ENCODE assay signal across 8 mouse cellular contexts in the genomic region with DNA sequence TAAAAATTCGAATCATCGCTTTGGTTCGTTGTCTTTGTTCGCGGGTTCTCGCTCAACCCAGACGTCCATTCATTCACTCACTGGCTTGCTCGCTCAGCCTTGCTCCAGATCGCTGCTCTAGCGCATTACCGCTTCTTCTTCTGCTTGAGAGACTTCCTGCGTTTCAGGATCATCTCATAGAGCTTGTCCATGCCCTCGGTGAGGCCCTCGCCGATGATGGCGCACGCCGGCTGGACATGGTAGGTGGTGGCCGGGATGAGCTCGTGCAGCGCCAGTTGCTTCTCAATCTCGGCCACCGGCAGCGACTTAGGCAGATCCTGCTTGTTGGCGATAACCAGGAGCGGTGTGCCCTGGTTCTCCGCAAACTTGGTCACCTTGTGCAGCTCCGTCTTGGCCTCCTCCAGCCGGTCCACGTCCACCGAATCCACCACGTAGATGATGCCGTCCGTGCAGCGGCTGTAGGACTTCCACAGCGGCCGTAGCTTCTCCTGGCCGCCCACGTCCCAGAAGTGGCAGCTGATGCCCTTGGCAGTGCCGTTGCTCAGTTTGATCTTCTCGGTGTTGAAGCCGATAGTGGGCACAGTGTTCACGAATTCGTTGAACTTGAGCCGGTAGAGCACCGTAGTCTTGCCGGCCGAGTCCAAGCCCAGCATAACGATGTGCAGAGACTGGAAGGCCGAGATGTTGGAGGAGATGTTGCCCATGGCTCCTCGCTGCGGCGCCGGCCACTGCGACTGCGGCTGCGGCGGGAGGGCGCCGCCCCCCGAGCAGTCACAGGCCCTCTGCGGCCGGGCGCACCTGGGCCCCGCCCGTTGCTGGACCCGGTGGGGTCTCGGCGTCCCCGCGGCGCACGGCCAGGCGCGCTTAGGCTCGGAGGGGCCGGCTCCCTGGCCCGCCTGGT. TPM values are rescaled to one million over a fixed set of nuclear protein-coding genes. Genes with fewer than 3 reads are reported as not detected.
A peak's percentile ranks its signal among the peaks of the same experiment; 100 is the strongest.
DNase-seq lines count a peak whose midpoint lies in the region; ATAC-seq lines count a peak whose summit lies in the region.

No protein-coding gene starts in this region.

- peak overlapping the region; percentile 78 for H3K4me2 ChIP-seq in liver, embryonic 15.5 days

- H3K27ac ChIP-seq in liver, embryonic 15.5 days (replicated peaks), result no peak overlapping the region

- peak; percentile 36 for DNase-seq in layer of hippocampus, adult 11-12 months (ENCODE audit: low spot score)
- DNase-seq in layer of hippocampus, adult 8-10 months (ENCODE audit: low spot score in 2 of 2), result no peak
- peak; percentile 48 to 55 for DNase-seq in cerebellum, postnatal 10 days
- DNase-seq in heart, adult 18-20 months, result peak; percentile 34 to 63
- DNase-seq in kidney, adult 18-20 months, result peak; percentile 54
- DNase-seq in neural tube, embryonic 10.5 days (ENCODE audit: extremely low spot score, low spot score), result peak; percentile 78
- DNase-seq in thymus, postnatal 0 days (ENCODE audit: low spot score), result peak; percentile 58

- 1% methylated on average over 78 of the region's 78 CpGs for WGBS in liver, embryonic 15.5 days (ENCODE audit: insufficient replicate concordance)

- no peaks in the 10 kb centered on the region for H3K36me3 ChIP-seq in liver, embryonic 15.5 days (replicated peaks)

- peaks cover 66% of the 10 kb centered on the region for H3K27me3 ChIP-seq in liver, embryonic 15.5 days

- H3K9me3 ChIP-seq in liver, embryonic 15.5 days (replicated peaks), result no peaks in the 10 kb centered on the region

- H3K4me3 ChIP-seq in liver, embryonic 15.5 days (replicated peaks), result peak overlapping the region; percentile 61

- ATAC-seq in liver, embryonic 15.5 days (ENCODE audit: insufficient read depth), result no peak; the same call in 1 of the 2 replicates

- 0 out of 2 replicates have a peak overlapping the region, but pooled peaks have one; percentile 40 for H3K9ac ChIP-seq in liver, embryonic 15.5 days

- H3K4me1 ChIP-seq in liver, embryonic 15.5 days (replicated peaks), result peaks cover 22% of the 10 kb centered on the region

RNA-seq across cellular contexts. Expression of gene Arl4c, which starts 0.8 kb away (rescaled TPM):
- 10 to 100 TPM; 31.3 to 41.3 (median 34.3) TPM for total RNA-seq in layer of hippocampus, adult 8-10 months (2022)
- total RNA-seq in heart, adult 18-20 months (2021), result 1 to 10 TPM; 4.7 to 5.5 TPM
- polyA plus RNA-seq in liver, embryonic 15.5 days (2015; fragmentation: Nextera tagmentation; extraction: Ambion mirVana), result 0.94 and 1.1 TPM in 2 replicates
- polyA plus RNA-seq in thymus, postnatal 0 days (2015; fragmentation: Nextera tagmentation; extraction: Ambion mirVana), result 22.8 and 27.4 TPM in 2 replicates

Comparison
In these comparisons a context has a peak if more than half of its experiments do, and no peak if none do; other contexts are left out.
1. DNase-seq: peak in layer of hippocampus, adult 11-12 months (single experiment), cerebellum, postnatal 10 days (2 of 2), heart, adult 18-20 months (2 of 2), kidney, adult 18-20 months (single experiment), neural tube, embryonic 10.5 days (single experiment) and thymus, postnatal 0 days (single experiment); none in layer of hippocampus, adult 8-10 months (0 of 2).
2. RNA of gene Arl4c, which starts 0.8 kb away (total RNA-seq): 31.3 to 41.3 TPM in layer of hippocampus, adult 8-10 months; 4.7 to 5.5 TPM in heart, adult 18-20 months; every median in the first group is over 4 times any median in the second.